Mouse (Mus musculus) CH12.LX (cell line): ENCODE data around the gene Mdfi. TPM values are rescaled to one million over a fixed set of nuclear protein-coding genes. Genes with fewer than 3 reads are reported as not detected.

Experiments
- DNase-seq: peaks from one replicate; pipeline ENCODE4 v3.0.0-alpha.2; 2013; ENCODE audit errors: extremely low read depth
- H3K27ac ChIP-seq: 2 replicates; pipeline ENCODE4 v1.5.1; 2012; ENCODE audit warnings: low read depth, mild to moderate bottlenecking, control low read depth, moderate library complexity; ENCODE audit not compliant: insufficient read depth
- H3K27me3 ChIP-seq: replicated peaks from 2 replicates; pipeline ENCODE3; 2012; ENCODE audit warnings: inconsistent platforms
- H3K36me3 ChIP-seq, 2 experiments: replicated peaks in 1 of 2; 2 replicates each; pipeline versions ENCODE3 to v1.6.1; 2012; ENCODE audit warnings: inconsistent platforms in 1 of 2, low read length in 1 of 2, mild to moderate bottlenecking in 1 of 2, mixed read lengths in 1 of 2, moderate library complexity in 1 of 2; ENCODE audit not compliant: control insufficient read depth in 1 of 2, insufficient read depth in 1 of 2
- H3K4me1 ChIP-seq, 2 experiments: 2 replicates each; pipeline ENCODE4 v1.6.1; 2012; ENCODE audit warnings: inconsistent platforms in 1 of 2, moderate library complexity in 1 of 2; ENCODE audit not compliant: insufficient read depth in 2 of 2, control insufficient read depth in 1 of 2
- H3K4me2 ChIP-seq: 2 replicates; pipeline ENCODE4 v1.6.1; 2012; ENCODE audit warnings: low read depth, mild to moderate bottlenecking, control low read depth; ENCODE audit not compliant: poor library complexity, insufficient read depth, severe bottlenecking
- H3K4me3 ChIP-seq, 3 experiments: fragments of 150-350 bp in 1 of 3; sonication (generic) in 1 of 3; replicated peaks in 1 of 3; 2 replicates each; pipeline versions ENCODE3 to v1.5.1; 2011 to 2012; ENCODE audit warnings: low read depth in 2 of 3, low read length in 2 of 3, mild to moderate bottlenecking in 2 of 3, moderate library complexity in 2 of 3, control low read depth in 1 of 3, improper control_type of control experiment in 1 of 3, inconsistent platforms in 1 of 3, mixed read lengths in 1 of 3; ENCODE audit not compliant: poor library complexity in 1 of 3
- H3K79me2 ChIP-seq: replicated peaks from 2 replicates; pipeline ENCODE4 v1.6.1; 2012; ENCODE audit warnings: mild to moderate bottlenecking, moderate library complexity; ENCODE audit not compliant: control insufficient read depth, poor library complexity, insufficient read depth, severe bottlenecking; ENCODE audit errors: extremely low read depth
- H3K9ac ChIP-seq: 2 replicates; pipeline ENCODE4 v1.6.1; 2012; ENCODE audit warnings: low read depth, mild to moderate bottlenecking, control low read depth, moderate library complexity; ENCODE audit not compliant: insufficient read depth
- H3K9me3 ChIP-seq: replicated peaks from 2 replicates; pipeline ENCODE3; 2012; ENCODE audit warnings: low read length, inconsistent platforms, mixed read lengths
- CHD1 ChIP-seq: IDR thresholded peaks from 2 replicates; pipeline ENCODE4 v1.6.1; 2012; ENCODE audit warnings: low read depth, low read length, improper control_type of control experiment, inconsistent platforms
- CTCF ChIP-seq, 2 experiments: IDR thresholded peaks in 1 of 2; conservative IDR thresholded peaks in 1 of 2; 2 replicates each; pipeline ENCODE4 v1.5.1; 2011 to 2012; ENCODE audit warnings: low read depth in 2 of 2, low read length in 2 of 2, improper control_type of control experiment in 1 of 2, inconsistent platforms in 1 of 2, mild to moderate bottlenecking in 1 of 2, moderate library complexity in 1 of 2
- ELF1 ChIP-seq: IDR thresholded peaks from 2 replicates; pipeline ENCODE4 v1.6.1; 2014; ENCODE audit warnings: low read depth, mild to moderate bottlenecking, inconsistent platforms, low read length, improper control_type of control experiment
- ETS1 ChIP-seq: conservative IDR thresholded peaks from 2 replicates; pipeline ENCODE4 v1.6.1; 2012; ENCODE audit warnings: low read depth, mild to moderate bottlenecking, inconsistent platforms, low read length, improper control_type of control experiment, moderate library complexity
- GABPA ChIP-seq: IDR thresholded peaks from 2 replicates; pipeline ENCODE4 v1.6.1; 2012; ENCODE audit warnings: low read depth, low read length, improper control_type of control experiment, inconsistent platforms; ENCODE audit not compliant: insufficient replicate concordance
- JUN ChIP-seq: IDR thresholded peaks from 2 replicates; pipeline ENCODE4 v1.6.1; 2011; ENCODE audit warnings: low read depth, mild to moderate bottlenecking, low read length, improper control_type of control experiment, moderate library complexity; ENCODE audit not compliant: insufficient read depth
- JUND ChIP-seq: conservative IDR thresholded peaks from 2 replicates; pipeline ENCODE4 v1.6.1; 2011; ENCODE audit warnings: low read depth, low read length, improper control_type of control experiment
- KAT2A ChIP-seq: IDR thresholded peaks from 2 replicates; pipeline ENCODE4 v1.6.1; 2012; ENCODE audit warnings: low read length, improper control_type of control experiment, inconsistent platforms; ENCODE audit not compliant: insufficient replicate concordance
- MAFK ChIP-seq: IDR thresholded peaks from 2 replicates; pipeline ENCODE4 v1.6.1; 2011; ENCODE audit warnings: low read length, improper control_type of control experiment; ENCODE audit not compliant: insufficient replicate concordance
- MAX ChIP-seq: IDR thresholded peaks from 2 replicates; pipeline ENCODE4 v1.6.1; 2011; ENCODE audit warnings: low read length, improper control_type of control experiment
- MAZ ChIP-seq: IDR thresholded peaks from 2 replicates; pipeline ENCODE4 v1.6.1; 2012; ENCODE audit warnings: low read depth, mild to moderate bottlenecking, inconsistent platforms, low read length, improper control_type of control experiment, moderate library complexity
- MEF2A ChIP-seq: IDR thresholded peaks from 2 replicates; pipeline ENCODE4 v1.6.1; 2014; ENCODE audit warnings: low read depth, mild to moderate bottlenecking, inconsistent platforms, low read length, improper control_type of control experiment, borderline replicate concordance
- MYC ChIP-seq: IDR thresholded peaks from 2 replicates; pipeline ENCODE4 v1.6.1; 2011; ENCODE audit warnings: low read depth, mild to moderate bottlenecking, improper control_type of control experiment, low read length
- NRF1 ChIP-seq: IDR thresholded peaks from 2 replicates; pipeline ENCODE4 v1.6.1; 2014; ENCODE audit warnings: low read depth, mild to moderate bottlenecking, inconsistent platforms, low read length, improper control_type of control experiment, moderate library complexity
- POLR2A ChIP-seq: IDR thresholded peaks from 2 replicates; pipeline ENCODE4 v1.6.1; 2011; ENCODE audit warnings: low read depth, mild to moderate bottlenecking, improper control_type of control experiment, low read length
- RAD21 ChIP-seq: IDR thresholded peaks from 2 replicates; pipeline ENCODE4 v1.6.1; 2011; ENCODE audit warnings: low read depth, mild to moderate bottlenecking, low read length, improper control_type of control experiment, moderate library complexity
- SIN3A ChIP-seq: IDR thresholded peaks from 2 replicates; pipeline ENCODE4 v1.6.1; 2012; ENCODE audit warnings: low read length, improper control_type of control experiment, inconsistent platforms
- TBP ChIP-seq: conservative IDR thresholded peaks from 2 replicates; pipeline ENCODE4 v1.6.1; 2011; ENCODE audit warnings: low read depth, low read length, improper control_type of control experiment
- UBTF ChIP-seq: IDR thresholded peaks from 2 replicates; pipeline ENCODE4 v1.6.1; 2012; ENCODE audit warnings: low read depth, mild to moderate bottlenecking, inconsistent platforms, low read length, improper control_type of control experiment, moderate library complexity
- ZC3H11A ChIP-seq: IDR thresholded peaks from 2 replicates; pipeline ENCODE4 v1.6.1; 2012; ENCODE audit warnings: low read depth, mild to moderate bottlenecking, inconsistent platforms, low read length, improper control_type of control experiment
- ZMIZ1 ChIP-seq: IDR thresholded peaks from 2 replicates; pipeline ENCODE4 v1.6.1; 2012; ENCODE audit warnings: low read depth, mild to moderate bottlenecking, inconsistent platforms, low read length, improper control_type of control experiment
- ZNF384 ChIP-seq: IDR thresholded peaks from 2 replicates; pipeline ENCODE4 v1.6.1; 2012; ENCODE audit warnings: low read depth, low read length, improper control_type of control experiment, inconsistent platforms
- dilution Hi-C: fragments of 300-500 bp; cut with MboI; formaldehyde crosslinking; loops from 2 replicates; pipeline ENCODE4 v1.14.3; 2020; ENCODE audit warnings: low sequenced_read_pairs; ENCODE audit not compliant: extremely low pct_unique_long_range_greater_than_20kb, extremely low pct_ligation_motif_present
- in situ Hi-C: fragments of 300-500 bp; cut with MboI; formaldehyde crosslinking; loops from 3 replicates; pipeline ENCODE4 v1.14.3; 2019; ENCODE audit warnings: low sequenced_read_pairs, low pct_ligation_motif_present, low pct_unique_long_range_greater_than_20kb, mixed read lengths
- polyA plus RNA-seq: library from polyadenylated mRNA; unstranded; fragments of >175 nt; gene quantifications from 2 replicates; pipeline ENCODE4 v1.2.1, GENCODE M21; 2012; ENCODE audit warnings: low read depth; ENCODE audit not compliant: insufficient read length
- total RNA-seq, 2 experiments: library from RNA; depleted of rRNA; stranded (reverse); fragments of 300-350 nt in 1 of 2; fragments of >200 nt in 1 of 2; gene quantifications; 2 replicates each; pipeline ENCODE4 v1.2.3; 2012 to 2014

Gene Mdfi
- total and polyA plus RNA-seq, 3 experiments = 0.30 to 0.35 TPM; not detected in 1

DNA sequence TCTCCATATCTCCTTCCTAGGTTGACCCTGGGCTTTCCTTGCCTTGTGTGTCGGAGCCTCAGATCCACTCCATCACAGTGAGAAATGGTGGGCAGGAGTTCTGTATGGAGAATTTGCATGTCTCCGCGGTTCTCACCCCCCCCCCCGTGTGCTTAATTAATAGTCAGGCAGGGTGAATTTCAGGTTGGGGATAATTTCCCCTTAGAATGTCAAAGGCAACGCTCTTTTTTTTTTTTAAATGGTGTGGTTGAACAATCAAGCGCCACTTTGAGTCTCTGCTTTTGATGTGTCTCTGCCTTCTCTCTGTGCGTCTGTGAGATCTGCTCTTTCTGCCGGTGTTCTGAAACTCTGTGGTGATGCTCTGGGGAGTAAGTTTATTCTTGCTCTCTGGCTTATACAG lies 20.4 kb upstream of the Mdfi start:
- Histone ChIP-seq H3K4me2 (no peak overlapping the region), H3K27me3 (peaks cover 4% of the 10 kb centered on the region), H3K9ac (no peak overlapping the region), H3K9me3 (peaks cover 11% of the 10 kb centered on the region), H3K27ac (no peak overlapping the region)
- DNase-seq = no peak
- in situ Hi-C loops = no loop called here
- TF ChIP-seq KAT2A (no peak), MYC (no peak), POLR2A (no peak), UBTF (no peak), NRF1 (no peak), MAX (no peak), JUN (no peak)
- TF ChIP-seq, all 38 proteins: peak for 0
- Histone ChIP-seq H3K79me2 (no peaks in the 10 kb centered on the region), H3K36me3 (no peaks in the 10 kb centered on the region), H3K4me3 (no peak overlapping the region), H3K4me1 (0 out of 4 replicates have a peak, but pooled peaks cover 0 to 2% of the 10 kb centered on the region in 2 experiments)
- dilution Hi-C loops = no loop called here

DNA sequence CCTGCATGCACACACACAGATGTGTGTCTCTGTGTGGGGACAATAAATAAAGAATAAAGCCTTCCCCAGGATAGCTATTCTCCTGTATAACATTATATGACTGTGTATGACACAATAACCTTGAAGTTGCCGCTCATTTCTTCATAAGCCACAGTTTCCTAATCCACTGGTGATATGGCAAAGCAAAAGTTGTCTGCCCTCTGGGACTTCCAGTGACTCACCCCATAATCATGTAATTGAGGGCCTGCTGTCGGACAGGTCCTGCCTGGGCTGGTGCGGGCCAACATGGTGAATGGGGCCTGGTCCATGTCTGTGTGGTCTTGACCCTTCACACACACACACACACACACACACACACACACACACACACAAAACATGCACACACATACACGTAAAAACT lies 19.3 kb upstream of the Mdfi start:
- Histone ChIP-seq H3K4me1 (0 out of 4 replicates have a peak, but pooled peaks cover 0 to 2% of the 10 kb centered on the region in 2 experiments), H3K27ac (no peak overlapping the region), H3K79me2 (no peaks in the 10 kb centered on the region), H3K9ac (no peak overlapping the region), H3K27me3 (peaks cover 3% of the 10 kb centered on the region), H3K36me3 (no peaks in the 10 kb centered on the region), H3K4me2 (no peak overlapping the region), H3K9me3 (peaks cover 11% of the 10 kb centered on the region), H3K4me3 (no peak overlapping the region)
- in situ Hi-C loops = no loop called here
- dilution Hi-C loops = no loop called here
- DNase-seq = no peak
- no peak for TF ChIP-seq GABPA
- no peak for TF ChIP-seq TBP
- TF ChIP-seq MYC = no peak
- TF ChIP-seq CTCF (conservative IDR thresholded peaks at IDR 0.05 in 1 of 2, IDR thresholded peaks at IDR 0.05 in 1 of 2; ENCODE audit: low read depth in 2 of 2, low read length in 2 of 2) = no peak
- no peak for TF ChIP-seq ZNF384
- TF ChIP-seq ZC3H11A = no peak
- TF ChIP-seq NRF1 = no peak
- TF ChIP-seq JUND = no peak
- TF ChIP-seq ELF1 = no peak
- TF ChIP-seq MEF2A = no peak
- no peak for TF ChIP-seq RAD21
- no peak for TF ChIP-seq POLR2A
- TF ChIP-seq CHD1 = no peak
- no peak for TF ChIP-seq SIN3A
- TF ChIP-seq ETS1 = no peak
- no peak for TF ChIP-seq ZMIZ1
- TF ChIP-seq MAZ = no peak
- no peak for TF ChIP-seq MAFK
- no peak for TF ChIP-seq JUN
